Mouse (Mus musculus): ENCODE data around the gene Tuba1b.
A peak's percentile ranks its signal among the peaks of the same experiment; 100 is the strongest.

Tuba1b gene

DNA sequence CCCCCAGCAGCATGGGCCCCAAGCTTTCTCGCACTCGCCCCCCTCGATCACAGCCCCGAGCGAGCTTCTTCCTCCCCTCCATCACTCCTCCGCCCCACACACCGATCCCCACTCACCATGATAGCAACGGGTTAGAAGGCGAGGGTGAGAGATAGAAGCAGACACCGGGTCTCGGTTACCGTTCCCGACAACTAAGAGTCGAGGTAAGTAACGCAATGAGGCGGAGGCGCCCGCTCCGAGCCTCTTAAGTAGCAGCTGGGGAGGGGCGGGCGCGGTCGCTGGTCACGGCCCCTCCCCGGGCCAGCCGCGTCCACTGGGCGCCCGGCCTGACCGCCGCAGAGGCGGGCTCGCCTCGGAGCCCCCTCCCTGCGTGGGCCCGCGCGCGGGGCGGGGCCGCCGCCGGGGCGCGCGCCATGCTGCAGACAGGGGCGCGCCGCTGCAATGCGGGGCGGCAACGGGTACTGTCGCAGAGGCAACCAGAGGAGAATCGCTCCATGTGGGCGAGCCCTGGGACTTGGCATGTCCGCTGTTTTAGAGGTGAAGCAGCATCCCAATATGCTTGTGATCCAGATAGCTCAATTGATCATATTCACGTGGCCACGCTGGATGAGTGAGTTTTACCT, at the start of gene Tuba1b:
Gene Tuba1b, minus strand, starts transcription at position 349 of the 623 bp plus-strand sequence.
- DNase-seq, result peak; percentile 95

DNA sequence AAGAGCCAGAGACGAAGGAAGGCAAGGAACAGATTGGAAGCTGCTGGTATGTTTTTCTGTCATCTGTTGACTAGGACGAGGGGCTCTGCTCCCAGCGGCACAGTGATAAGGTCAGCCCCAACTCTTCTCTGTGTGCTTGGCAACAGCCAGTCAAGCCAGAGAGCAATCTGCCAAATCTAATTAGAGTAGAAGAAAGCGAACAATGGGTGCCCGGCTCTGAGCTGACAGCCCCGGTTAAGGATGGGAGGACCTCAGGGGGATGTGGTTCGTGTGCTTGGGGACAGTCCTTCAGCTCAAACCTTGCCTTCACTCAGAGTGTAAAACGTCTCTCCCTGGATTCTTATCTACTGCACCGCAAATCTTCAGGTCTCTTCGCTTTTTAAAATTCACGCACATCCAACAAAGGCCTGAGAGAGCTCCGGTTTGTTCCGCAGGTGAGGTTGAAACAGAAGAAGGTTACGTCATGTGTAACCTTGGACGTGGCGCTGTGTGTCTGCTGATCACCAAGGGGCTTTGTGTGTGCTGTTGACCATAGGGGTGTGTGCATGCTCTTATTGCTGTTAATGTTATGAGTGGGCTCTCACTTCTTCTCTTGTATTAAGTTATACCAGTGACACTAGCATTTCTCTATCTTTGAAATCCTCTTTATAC, 49.2 kb upstream of the Tuba1b start:
- peak; percentile 20 for DNase-seq

DNA sequence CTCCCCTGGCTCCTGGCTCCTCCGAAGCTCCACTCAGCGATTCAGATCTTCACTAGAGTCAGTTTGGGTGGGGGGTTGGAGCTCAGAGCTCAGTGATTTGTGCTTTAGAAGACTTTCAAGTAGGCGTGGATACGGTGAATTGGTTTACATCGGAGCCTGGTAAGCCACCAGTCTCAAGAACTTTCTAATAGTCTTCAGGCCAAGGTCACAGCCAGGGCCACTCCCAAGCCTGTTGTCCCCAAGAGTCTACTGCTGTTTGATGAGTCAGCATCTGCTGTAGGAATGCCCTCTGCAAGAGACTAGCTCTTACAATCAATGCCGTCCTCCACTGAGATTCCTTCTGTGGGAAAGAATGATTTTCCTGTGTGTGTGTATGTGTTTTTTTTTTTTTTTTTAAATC, 47.7 kb upstream of the Tuba1b start:
- no peak for DNase-seq

DNA sequence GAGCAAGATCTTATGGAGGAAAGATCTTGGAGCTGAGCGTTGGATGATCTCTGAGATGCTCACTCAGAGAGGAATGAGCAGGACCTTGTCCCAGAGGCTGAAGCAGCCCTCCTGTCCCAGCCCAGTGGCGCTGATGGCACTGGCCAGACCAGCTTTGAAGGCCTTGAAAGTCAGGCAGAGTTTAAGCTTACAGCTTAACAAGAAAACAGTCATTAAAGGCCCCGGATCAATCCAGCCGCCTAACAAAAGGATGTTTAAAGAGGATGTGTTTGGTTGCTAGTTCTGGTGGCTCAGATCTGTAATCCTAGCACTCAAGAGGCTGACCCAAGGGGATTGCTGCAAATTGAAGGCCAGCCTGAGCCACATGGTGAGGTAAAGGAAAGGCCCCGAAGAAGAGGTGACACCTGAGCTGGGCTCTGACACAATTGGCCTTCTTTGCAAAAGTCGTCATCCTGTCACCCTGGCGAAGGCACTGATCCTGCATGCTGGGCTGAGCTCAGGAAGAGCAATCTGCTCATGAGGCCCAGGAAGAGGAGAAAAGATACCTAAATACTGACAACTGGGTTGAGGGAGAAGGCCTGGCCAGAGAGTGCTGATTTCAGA, 45.7 kb upstream of the Tuba1b start:
- no peak for DNase-seq

DNA sequence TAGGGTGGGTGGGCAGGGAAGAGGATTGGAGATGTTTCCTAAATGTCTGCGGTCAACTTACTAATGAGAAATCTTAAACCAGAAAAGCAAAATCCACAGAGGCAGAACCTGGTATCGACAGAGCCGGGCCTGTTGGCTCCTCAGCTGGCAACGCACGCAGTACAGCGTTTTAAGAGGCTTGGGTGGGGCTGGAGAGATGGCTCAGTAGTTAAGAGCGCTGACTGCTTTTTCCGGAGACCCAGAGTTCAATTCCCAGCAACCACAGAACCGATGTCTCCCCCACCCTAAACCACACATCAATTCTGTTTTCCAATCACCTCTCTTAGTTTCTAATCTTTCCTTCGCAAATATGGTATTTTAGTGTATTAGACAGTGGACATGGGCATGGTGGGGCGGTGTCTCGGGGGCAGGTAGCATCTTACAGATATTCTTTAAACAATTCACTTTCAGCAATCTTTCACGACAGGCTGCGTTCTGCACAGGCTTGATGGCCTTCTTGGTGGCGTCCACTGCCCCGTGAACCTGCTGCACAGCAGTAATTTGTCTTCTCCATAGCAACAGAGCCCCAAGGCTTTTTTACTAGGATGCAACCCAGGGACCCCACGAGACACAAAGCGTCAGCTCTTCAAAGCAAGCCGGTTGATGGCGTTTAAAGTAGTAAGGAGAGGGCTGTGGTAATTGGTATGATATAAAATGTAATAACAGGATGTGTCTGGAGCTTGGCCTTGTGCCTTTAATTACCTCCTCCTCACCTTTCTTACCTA, 44.2 kb upstream of the Tuba1b start:
- no peak for DNase-seq

DNA sequence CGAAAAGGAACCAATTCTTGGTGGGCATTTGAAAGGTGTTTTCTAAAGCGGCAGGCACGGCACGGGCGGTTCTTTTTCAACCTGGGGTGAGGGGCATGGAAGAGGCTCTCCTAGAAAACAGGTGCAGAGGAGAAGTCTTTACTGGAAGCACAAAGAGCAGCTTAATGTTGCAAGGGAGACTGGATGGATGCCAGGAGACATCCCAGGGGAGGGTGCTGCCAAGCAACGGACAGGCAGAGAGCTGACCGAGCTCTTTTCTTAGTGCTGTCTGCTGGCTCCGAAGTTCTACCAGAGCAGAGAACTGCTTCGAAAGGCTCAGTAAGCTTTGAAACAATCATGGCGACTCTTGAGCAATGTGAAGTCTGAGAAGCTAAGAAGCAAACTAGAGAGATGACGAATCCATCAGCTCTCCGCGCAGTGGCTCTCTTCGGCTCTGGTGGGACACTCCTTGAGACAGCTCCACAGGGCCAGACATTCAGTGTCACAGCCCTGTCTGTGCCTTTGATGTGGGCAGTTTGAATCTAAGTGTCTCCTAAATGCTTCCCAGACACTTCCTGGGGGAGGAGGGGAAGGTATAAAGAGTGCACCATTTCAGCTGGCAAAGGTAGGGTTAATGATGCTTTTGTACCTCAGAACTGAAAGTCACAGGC, 43.5 kb upstream of the Tuba1b start:
- peak; percentile 53 for DNase-seq

DNA sequence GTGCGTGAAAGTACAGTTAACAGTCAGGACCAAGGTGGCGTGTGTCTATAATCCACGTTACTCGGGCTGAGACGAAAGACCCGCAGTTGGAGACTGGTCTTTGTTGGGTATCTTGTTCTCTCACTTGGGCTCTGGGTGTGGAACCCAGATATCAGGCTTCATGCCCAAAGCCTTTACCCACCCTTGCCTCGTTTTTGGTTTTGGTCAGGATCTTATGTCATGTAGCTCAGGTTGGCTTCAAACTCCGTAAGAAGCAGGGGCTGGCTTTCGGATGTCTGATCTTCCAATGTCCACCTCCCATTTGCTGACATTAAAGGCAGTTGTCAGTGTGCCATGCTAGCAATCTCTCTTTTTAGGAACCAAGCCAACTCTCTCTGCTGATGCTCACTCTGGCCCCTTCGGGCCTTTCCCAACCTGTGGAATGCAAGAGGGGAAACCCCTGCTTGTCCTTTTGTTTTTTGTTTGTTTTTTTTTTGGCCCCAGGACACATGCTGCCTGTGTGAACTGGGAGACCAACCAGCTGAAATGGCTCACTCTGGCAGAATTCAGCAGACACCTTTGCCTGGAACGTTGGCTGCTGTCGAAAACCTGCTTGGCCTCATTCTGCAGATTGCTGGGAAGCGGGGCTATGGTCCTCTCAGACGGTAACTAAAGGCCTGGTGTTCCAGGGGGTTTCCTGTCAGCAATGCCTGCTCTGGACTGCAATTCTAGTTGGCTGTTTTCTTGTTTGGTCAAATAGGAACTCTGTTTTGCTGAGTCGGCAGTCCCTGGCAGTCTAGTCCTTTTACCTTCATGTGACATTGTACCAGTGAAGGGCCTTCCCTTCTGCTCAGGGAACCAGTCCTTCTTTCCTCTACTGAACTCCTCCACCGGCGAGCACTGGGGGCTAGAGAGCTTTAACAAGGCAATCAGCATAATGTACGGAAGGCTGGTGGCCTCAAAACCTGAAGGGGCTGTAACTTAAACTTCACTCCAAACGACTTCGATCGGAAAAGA, 42.7 kb upstream of the Tuba1b start:
- DNase-seq, result no peak

DNA sequence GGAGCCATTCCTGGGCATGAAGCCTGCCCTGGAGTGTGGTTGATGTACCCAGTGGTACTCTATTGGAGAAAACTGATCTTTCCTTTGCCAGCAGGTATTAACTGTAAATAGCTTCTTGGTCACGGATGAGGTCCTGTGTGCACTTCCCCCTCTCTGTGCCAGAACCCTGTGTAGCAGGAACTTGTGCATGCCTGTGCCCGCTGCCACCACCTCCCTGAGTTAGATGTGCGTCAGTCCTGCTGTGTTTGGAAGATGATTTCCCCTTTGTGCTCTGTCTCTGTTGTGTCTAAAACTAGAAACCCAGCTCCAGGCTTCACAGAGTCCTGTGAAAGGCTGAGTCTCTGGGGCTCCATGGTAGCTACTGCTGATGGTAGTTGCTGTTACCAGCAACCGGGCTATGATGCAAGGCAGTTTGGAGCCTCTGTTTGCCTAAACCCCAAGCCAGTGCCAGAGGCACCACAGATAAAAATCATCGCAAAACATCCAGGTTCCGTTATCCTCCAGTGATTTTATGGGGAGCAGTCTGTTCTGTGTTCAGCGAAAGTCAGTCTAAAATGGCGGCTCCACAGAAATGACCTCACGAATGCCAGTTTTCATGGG, 38.8 kb upstream of the Tuba1b start:
- no peak for DNase-seq

DNA sequence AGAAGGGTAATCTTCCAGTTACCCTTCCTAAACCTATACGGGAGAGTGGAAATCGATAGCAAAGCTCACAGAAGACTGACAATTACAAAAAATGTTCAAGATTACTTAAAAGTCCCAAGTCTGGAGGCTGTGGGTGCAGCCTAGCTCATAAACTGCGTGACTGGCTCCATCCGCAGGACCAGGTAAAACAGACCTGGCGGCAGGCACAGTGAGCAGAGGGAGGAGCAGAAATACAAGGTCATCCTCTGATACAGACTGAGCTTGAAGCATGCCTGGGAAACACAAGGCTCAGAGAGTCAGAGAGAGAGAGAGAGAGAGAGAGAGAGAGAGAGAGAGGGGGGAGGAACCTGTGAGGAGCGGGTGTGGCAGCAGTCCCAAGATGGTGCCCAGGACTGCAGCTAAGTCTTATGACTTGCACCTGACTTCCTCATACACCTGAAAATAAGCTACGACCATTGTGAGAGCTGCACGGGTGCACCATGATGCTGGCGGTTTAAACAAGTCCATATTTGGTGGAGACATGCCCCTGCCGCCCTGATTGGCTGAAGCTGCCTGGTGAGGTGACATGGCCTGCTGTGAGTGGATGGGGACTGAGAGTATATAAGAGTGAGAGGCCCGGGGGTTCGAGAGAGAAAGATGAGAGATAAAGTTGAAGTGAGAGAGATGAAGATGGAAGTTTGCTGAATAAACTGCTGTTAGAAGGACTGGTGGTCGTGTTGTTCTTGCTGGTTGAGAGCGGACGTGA, 37.4 kb upstream of the Tuba1b start:
- DNase-seq, result peak; percentile 48

DNA sequence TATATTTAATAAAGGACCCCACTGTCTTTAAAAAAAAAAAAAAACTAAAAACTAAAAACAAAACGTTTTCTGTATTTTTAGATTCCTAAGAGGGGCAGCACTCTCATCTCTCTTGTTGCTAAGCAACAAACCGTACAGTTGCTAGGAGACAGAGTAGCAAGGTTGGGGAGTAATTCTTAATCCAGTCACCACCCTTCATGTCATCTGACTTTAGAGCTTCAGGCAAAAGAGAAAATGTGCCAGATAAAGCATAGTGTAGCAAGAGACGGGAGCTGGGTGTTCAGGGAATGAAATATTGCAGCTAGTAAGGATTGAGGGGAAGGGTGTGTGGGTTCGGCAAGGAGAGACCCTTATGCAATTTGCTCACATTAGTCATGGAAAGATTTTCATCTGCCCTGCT, 36.7 kb upstream of the Tuba1b start:
- peak; percentile 29 for DNase-seq

DNA sequence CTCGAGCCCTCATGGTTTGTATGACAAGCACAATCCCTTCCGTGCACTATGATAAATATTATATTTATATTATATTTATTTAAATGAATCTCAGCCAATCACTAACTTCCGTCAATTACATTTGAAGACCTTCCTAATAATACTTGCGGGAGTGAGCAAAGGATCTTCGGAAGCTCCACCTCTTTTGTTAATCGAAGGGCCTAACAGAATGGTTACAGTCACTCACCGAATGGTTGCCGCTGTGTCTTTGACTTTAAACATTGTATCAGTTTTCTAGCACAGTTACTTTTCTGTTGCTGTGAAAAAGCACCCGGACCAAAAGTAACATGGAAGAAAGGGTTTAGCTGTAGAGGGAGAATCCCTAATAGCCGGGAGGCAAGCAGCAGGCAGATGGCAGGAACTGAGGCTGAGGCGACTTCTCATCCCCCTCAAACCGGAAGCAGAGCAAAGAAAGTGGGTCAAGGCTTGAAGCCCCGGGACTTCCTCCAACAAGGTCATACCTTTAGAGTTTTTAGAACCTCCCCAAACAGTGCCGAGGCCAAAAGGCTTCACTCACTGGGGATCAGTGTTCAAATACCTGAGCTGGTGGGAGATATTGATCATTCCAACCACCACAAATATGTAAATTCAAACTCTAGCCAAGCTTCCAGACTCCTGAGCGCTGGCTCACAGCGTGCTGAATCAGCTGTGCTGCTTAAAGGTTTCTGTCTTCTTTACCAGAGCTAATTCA, 35.2 kb upstream of the Tuba1b start:
- DNase-seq, result no peak

DNA sequence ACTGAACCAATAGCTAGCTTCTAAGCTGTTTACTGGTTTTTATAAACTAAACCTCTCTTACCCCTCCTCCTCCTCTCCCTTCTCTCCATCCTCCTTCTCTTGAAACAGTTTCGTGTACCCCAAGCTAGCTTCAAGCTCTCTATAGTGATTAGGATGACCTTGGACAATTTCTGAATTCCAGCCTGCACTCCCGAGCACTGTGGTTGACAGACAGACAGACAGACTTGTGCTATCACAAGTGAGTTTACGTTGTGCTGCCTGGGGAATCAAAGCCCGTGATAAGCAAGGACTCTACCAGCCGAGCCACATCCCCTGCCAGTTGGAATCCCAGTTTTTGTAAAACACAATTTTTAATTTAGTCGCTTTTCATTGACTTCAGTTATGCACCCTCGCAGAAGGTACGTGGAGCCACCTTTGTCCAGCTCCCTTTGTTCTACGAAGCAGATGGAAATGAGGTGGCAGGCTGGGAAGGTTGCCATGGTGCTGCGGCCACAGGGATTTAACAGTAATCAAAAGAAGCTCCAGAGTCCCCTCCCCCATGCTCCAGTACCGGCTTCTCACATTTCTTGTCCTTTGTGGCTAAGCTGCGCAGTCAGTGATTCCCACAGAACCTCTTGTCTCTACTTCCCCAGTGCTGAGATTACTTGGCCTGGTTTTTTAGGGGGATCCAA, 34.5 kb upstream of the Tuba1b start:
- peak; percentile 44 for DNase-seq

DNA sequence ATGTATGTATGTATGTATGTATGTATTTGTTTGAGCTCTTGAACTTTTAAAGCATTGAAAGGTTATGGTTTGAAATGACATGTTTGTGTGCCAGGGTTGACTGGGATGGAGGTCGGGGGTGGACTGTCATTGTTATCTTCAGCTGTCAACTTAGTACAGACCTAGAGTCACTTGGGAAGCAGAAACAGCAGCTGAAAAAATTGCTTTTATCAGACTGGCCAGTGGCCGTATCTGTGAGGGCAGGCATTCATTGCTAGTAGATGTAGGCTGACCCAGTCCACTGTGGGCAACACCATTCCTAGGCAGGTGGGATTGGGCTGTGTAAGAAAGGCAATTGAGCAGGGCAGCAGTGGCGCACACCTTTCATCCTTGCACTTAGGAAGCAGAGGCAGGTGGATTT, 25.2 kb upstream of the Tuba1b start:
- DNase-seq, result no peak

DNA sequence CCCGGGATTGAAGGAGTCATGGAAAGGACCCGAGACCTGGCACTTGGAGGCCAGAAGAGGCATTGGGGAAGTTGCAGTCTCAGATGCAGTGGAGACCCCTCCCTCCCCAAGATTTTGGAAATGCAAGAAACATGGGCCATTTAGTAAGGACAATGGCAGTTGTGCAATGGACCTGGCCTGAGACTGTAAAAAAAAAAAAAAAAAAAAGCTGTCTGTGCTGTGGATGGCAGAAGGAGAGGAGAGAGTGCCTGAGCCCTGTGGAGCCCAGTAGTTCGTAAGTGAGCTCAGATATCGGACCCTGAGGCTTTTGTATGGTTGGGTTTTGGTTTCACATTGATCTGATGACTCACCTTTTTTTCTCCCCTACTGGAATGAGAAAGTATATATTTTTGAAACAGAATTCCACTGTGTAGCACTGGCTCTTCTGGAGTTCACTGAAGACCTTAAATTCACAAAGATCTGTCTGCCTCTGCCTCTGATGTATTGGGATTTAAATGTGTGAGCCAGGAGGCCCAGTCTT, 24.6 kb upstream of the Tuba1b start:
- DNase-seq, result no peak

DNA sequence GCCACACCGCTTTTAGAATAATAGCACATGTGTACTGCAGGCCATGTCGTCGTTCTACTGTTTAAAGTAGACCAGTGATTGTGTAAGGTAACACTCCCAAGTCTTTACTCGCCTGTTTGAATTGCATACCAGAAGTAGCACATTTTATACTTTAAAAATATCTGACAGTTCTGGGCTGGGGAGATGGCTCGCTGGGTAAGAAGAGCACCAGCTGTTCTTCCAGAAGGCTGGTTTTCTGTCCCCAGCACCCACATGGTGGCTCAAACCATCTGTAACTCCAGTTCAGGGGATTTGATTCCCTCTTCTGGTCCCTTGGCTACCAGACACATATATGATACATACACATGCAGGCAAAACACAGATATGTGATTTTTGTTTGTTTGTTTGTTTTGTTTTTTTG, 23.1 kb upstream of the Tuba1b start:
- no peak for DNase-seq

DNA sequence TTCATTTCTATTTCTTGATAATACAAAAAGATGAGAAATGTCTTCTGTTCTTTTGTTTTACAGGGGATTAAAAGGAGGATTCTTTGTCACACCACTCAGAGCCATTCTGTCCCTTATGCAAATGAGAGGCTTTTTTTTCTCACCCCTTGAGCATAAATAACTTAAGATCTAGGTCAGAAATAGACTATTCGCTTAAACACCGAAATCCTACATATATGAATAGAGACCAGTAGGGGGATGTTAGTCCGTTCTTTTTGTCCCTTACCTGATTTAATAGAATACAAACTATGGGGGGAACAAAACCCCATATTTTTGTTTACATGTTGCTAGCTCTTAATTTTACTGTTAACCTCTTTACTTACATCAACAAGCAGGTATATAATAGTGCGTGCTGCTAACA, 21.6 kb upstream of the Tuba1b start:
- no peak for DNase-seq

DNA sequence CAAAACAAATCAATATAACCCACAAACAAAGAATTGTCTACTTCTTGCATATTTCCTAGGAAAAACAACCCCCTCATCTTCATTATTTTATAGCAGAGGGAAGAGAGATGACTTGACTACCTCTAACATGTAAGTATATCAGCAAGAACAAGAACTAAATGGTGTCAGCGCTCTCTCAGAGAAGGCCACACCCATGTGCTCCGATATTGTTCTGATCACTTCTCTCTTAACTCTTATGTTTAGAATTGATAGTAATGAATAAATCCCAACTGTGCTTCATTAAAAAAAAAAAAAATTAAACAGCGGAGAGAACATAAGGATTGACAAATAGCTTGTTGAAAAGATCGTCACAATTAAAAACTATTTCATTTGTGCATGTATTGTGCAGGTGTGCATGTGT, 21.0 kb upstream of the Tuba1b start:
- no peak for DNase-seq

DNA sequence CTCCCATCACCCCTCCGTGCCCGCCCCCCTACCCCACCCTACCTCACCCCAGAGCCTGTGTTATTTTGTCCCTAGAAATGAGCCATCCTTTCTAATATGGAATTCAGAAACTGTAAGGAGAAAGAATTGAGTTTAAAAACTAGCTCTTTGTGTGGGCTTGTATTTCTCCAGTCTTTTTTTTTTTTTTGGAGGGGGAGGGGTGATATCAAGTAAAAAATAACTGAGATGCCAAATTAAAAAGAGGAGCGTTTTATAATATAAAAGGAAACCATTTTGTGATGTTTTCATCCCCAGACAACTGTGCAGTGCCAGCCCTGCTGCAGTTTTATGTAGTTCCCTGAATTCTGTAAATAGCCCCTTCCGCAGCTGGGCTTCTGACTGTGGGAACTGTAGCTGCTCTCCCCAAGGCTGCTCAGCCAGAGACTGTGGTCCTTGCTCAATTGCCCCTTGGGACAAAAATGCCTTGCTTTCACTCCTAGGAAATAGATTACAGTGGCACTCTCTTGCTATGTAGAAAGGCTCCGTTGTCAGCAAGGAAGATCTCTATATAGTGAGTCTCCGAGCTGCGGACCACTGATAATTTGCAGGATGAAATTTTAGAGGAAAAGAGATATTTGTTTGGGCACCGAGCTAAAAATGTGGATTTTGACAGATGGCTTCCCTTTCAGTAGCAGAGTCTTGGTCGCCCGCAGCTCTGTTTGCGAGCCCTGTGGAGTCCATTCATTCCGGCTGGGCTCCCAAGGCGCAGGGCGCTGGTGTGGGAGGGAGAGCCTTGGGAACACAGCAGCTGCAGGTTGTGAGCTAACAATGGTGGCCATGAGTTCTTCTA, 20.3 kb upstream of the Tuba1b start:
- peak; percentile 60 for DNase-seq
